Mouse (Mus musculus) heart, postnatal 0 days (tissue): ENCODE measurements around the gene Epn2. TPM values are rescaled to one million over a fixed set of nuclear protein-coding genes. Genes with fewer than 3 reads are reported as not detected.
A peak's percentile ranks its signal among the peaks of the same experiment; 100 is the strongest.

Experiments used
- ATAC-seq: fragments of 200-750 bp; cut with Nextera tagmentation; 2 replicates; pipeline ENCODE4 v1.8.0; 2017; ENCODE audit warnings: low read depth, moderate number of reproducible peaks, moderate library complexity; ENCODE audit not compliant: insufficient read depth
- DNase-seq: peaks from one replicate; pipeline ENCODE4 v3.0.0-alpha.2; 2016; ENCODE audit warnings: low spot score
- H3K27ac ChIP-seq: fragments of 300-500 bp; sonication (generic); 2 replicates; pipeline ENCODE4 v1.5.1; 2014; ENCODE audit warnings: low read depth, mild to moderate bottlenecking
- H3K27me3 ChIP-seq: fragments of 300-500 bp; sonication (generic); 2 replicates; pipeline ENCODE4 v1.6.1; 2014; ENCODE audit warnings: low read length, mixed read lengths; ENCODE audit not compliant: control insufficient read depth, insufficient read depth
- H3K36me3 ChIP-seq: fragments of 300-500 bp; sonication (generic); replicated peaks from 2 replicates; pipeline ENCODE4 v1.6.1; 2014; ENCODE audit warnings: low read length, mixed read lengths; ENCODE audit not compliant: control insufficient read depth, insufficient read depth
- H3K4me1 ChIP-seq: fragments of 300-500 bp; sonication (generic); 2 replicates; pipeline ENCODE4 v1.6.1; 2014; ENCODE audit warnings: antibody characterized with exemption; ENCODE audit not compliant: control insufficient read depth, insufficient read depth
- H3K4me2 ChIP-seq: fragments of 300-500 bp; sonication (generic); 2 replicates; pipeline ENCODE4 v1.6.1; 2014; ENCODE audit warnings: low read depth, mild to moderate bottlenecking, low read length, moderate library complexity
- H3K4me3 ChIP-seq: fragments of 300-500 bp; sonication (generic); 2 replicates; pipeline ENCODE4 v1.5.1; 2014; ENCODE audit warnings: low read depth, low read length
- H3K9ac ChIP-seq: fragments of 300-500 bp; sonication (generic); replicated peaks from 2 replicates; pipeline ENCODE4 v1.6.1; 2014; ENCODE audit warnings: low read depth, low read length, mixed read lengths
- H3K9me3 ChIP-seq: fragments of 300-500 bp; sonication (generic); replicated peaks from 2 replicates; pipeline ENCODE4 v1.6.1; 2016; ENCODE audit warnings: low read length; ENCODE audit not compliant: control insufficient read depth
- CTCF ChIP-seq: IDR thresholded peaks from 2 replicates; pipeline ENCODE4 v1.5.1; 2016; ENCODE audit warnings: antibody characterized with exemption, control low read depth, low read depth
- EP300 ChIP-seq: IDR thresholded peaks from 2 replicates; pipeline ENCODE4 v1.6.1; 2016; ENCODE audit warnings: antibody characterized with exemption, low read depth
- WGBS: fragments of 180-500 bp; shearing (Covaris S2); extraction: QIAGEN DNeasy Blood & Tissue Kit; methylation state at CpG from one replicate; pipeline ENCODE4 v1.1.7; 2014; 5-methylcytosine and 5-hydroxymethylcytosine counted together
- polyA plus RNA-seq: library from polyadenylated mRNA; unstranded; fragments of >200 nt; fragmentation: Nextera tagmentation; extraction: Ambion mirVana; gene quantifications from 2 replicates; pipeline ENCODE4 v1.2.1, GENCODE M21; 2015
- total RNA-seq: library from RNA; depleted of rRNA; stranded (reverse); fragments of >200 nt; gene quantifications from 2 replicates; pipeline ENCODE4 v1.2.3, GENCODE M21; 2014; ENCODE audit warnings: low replicate concordance; rRNA removed

The Epn2 gene
- total RNA-seq (21.3 and 43.9 TPM in 2 replicates), polyA plus RNA-seq (16.3 and 19.3 TPM in 2 replicates)

DNA sequence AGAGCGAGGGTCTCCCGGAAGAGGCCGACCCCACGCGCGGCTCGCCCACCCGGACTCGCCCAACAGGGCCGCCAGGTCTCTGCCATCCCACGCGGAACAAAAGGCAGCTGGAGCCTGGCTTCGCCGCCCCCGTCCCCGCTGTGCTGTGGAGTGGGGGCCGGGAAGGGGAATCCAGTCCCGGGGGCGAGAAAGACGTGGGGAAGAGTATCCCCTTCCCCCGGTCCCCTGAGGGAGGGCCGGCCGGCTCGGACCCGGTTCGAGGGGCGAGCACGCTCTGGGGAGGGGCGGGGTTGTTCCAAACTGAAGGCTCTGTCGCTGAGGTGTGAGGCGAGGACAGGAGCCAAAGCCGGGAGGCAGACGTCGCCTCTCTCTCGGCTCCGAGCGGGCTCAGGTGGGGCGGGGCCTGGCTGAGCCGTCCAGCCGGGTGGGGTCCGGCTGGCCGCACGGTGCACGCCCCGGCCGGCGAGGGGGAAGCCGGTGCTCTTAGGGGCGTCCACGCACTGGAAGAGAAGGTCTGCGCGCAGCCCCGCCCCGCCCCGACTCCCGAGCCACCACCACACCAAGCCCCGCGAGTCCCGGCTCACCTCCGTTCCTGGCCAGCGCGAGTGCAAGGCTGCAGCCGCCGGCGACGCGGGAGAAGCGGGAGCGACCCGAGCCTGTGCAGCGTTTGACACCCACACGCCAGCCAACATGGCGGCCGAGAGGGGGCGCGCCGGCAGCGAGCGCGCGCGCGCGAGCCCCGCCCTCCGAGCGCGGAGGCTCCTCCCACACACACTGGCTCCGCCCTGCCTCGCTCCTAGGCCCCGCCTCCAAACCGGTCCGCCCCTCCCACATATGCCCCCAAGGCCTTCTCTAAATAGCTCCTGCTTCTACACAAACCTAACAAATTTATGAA is at the start of gene Epn2:
Gene Epn2, minus strand, starts transcription at position 705 of the 895 bp plus-strand sequence.
- peak within 1 kb of the TSS; percentile 80 for H3K4me3 ChIP-seq
- H3K27me3 ChIP-seq, result no peaks in the 10 kb centered on the region
- H3K4me2 ChIP-seq, result peak within 1 kb of the TSS; percentile 99
- under 1% methylated on average over 63 of the region's 93 CpGs for WGBS
- DNase-seq (peak; percentile 73), ATAC-seq (peak; percentile 91)
- H3K9me3 ChIP-seq, result no peaks in the 10 kb centered on the region
- H3K36me3 ChIP-seq, result no peaks in the 10 kb centered on the region
- peak within 1 kb of the TSS; percentile 95 for H3K27ac ChIP-seq
- H3K9ac ChIP-seq, result peak within 1 kb of the TSS; percentile 91
- peaks cover 13% of the 10 kb centered on the region for H3K4me1 ChIP-seq
- no peak for TF ChIP-seq EP300
- TF ChIP-seq CTCF, result peak; percentile 25

DNA sequence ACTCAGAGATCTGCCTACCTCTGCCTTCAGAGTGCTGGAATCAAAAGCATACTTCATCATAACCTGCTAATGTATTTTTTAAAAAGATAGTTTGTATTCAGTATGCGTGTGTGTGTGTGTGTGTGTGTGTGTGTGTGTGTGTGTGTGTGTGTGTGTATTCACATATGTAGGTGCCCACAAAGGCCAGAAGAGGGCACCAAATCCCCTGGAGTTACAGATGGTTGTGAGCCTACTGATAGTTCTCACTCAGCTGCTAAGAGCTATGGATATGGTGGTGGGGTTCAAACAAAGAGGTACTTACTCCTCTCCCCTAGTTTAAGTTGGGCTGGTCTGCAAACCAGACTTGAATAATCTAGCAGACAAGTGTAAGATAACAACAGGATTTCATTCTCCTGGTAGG is 47.0 kb upstream of the Epn2 start:
- H3K4me1 ChIP-seq, result no peaks in the 10 kb centered on the region
- no peak for ATAC-seq
- TF ChIP-seq EP300 (no peak), CTCF (no peak)
- H3K9ac ChIP-seq, result no peak overlapping the region
- WGBS, result 82% methylated on average over 1 of the region's 1 CpGs
- no peaks in the 10 kb centered on the region for H3K27me3 ChIP-seq
- H3K36me3 ChIP-seq, result no peaks in the 10 kb centered on the region
- H3K4me3 ChIP-seq, result no peak overlapping the region
- no peak overlapping the region for H3K27ac ChIP-seq
- H3K9me3 ChIP-seq, result peaks cover 4% of the 10 kb centered on the region; the same call in 1 of the 2 replicates
- DNase-seq, result no peak
- no peak overlapping the region for H3K4me2 ChIP-seq

DNA sequence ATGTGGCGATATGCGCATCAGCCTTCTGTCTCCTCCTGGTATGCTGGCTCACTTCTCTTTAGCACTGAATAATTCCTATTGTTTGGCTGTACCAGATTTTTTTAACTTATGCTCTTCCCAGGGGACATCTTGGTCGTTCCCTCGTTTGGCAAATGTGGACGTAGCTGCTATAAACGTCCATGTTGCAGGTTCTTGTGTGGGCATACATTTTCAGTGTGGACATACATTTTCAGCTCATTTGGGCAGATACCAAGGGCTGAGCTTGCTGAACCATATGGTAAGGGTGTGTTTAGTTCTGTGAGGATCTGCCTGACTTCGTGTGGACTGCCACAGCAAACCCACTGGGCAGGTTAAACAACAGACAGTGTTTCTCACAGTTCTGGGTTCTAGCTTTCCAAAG is 45.6 kb upstream of the Epn2 start:
- WGBS, result 72% methylated on average over 7 of the region's 7 CpGs
- H3K4me1 ChIP-seq, result no peaks in the 10 kb centered on the region; the same call in 1 of the 2 replicates
- DNase-seq, result no peak

DNA sequence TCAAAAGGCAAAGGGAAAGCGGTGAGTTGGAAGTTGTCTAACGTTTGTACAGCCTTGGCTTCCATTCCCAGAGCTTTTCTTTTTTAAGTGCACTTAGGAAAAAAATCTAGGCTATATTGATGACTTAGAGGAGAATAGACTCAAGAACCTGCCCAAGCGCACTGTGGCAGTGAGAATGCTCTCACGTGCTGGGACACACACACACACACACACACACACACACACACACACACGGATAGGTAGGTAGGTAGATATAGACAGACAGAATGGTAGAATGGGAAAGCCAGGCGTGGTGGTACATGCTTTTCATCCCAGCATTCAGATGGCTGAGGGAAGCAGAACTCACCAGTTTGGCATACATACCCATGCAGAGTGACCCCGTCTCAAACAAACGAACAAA is 41.3 kb upstream of the Epn2 start:
- peaks cover 13% of the 10 kb centered on the region for H3K4me1 ChIP-seq
- H3K4me3 ChIP-seq, result peak overlapping the region; percentile 45
- H3K9ac ChIP-seq, result 0 out of 2 replicates have a peak overlapping the region, but pooled peaks have one; percentile 13
- H3K4me2 ChIP-seq, result peak overlapping the region; percentile 81
- no peaks in the 10 kb centered on the region for H3K27me3 ChIP-seq
- TF ChIP-seq CTCF (no peak), EP300 (no peak)
- H3K27ac ChIP-seq, result peak overlapping the region; percentile 82; the same call in 1 of the 2 replicates
- no peaks in the 10 kb centered on the region for H3K36me3 ChIP-seq
- DNase-seq (no peak), ATAC-seq (no peak)
- H3K9me3 ChIP-seq, result peaks cover 4% of the 10 kb centered on the region; the same call in 1 of the 2 replicates
- 68% methylated on average over 8 of the region's 8 CpGs for WGBS

More for the DNA sequence above, 45.6 kb upstream of the Epn2 start:
- Histone ChIP-seq H3K4me3 (no peak overlapping the region), H3K27ac (no peak overlapping the region), H3K9me3 (peaks cover 4% of the 10 kb centered on the region; the same call in 1 of the 2 replicates), H3K4me2 (no peak overlapping the region), H3K9ac (no peak overlapping the region), H3K36me3 (no peaks in the 10 kb centered on the region), H3K27me3 (no peaks in the 10 kb centered on the region)
- no peak for ATAC-seq
- no peak for TF ChIP-seq EP300
- no peak for TF ChIP-seq CTCF

DNA sequence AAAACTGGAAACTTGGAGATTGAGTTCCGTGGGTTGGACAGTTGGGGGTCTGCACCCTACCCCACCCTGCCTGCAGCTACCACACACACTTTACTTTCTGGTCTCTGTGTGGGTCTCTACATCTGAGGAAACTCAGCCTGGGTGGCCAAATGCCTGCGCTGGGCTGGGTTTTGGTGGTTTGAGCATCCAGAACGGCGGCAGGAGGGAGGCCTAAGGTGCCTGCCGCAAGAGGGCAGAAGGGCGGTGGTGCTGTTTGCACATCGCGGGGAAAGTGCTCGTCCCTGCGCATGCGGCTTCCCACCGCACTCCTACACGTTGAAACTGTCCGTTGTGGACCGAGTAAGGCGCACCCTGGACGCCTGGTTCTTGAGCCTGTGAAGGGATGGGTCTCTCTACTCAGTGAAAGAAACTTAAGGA is 40.8 kb upstream of the Epn2 start:
- DNase-seq (peak; percentile 71), ATAC-seq (peak; percentile 76)
- Histone ChIP-seq H3K27ac (peak overlapping the region; percentile 82), H3K9me3 (peaks cover 4% of the 10 kb centered on the region; the same call in 1 of the 2 replicates), H3K4me3 (peak overlapping the region; percentile 45), H3K4me1 (peaks cover 18% of the 10 kb centered on the region), H3K9ac (peak overlapping the region; percentile 53), H3K36me3 (no peaks in the 10 kb centered on the region), H3K27me3 (no peaks in the 10 kb centered on the region), H3K4me2 (peak overlapping the region; percentile 81)
- WGBS, result under 1% methylated on average over 17 of the region's 17 CpGs
- TF ChIP-seq CTCF, result peak; percentile 73
- TF ChIP-seq EP300, result no peak
